8 mouse cellular contexts compared by ENCODE assay signal in genomic region chr8:85857227-85857896, GRCm38 (mm10). TPM values are rescaled to one million over a fixed set of nuclear protein-coding genes. Genes with fewer than 3 reads are reported as not detected.
A peak's percentile ranks its signal among the peaks of the same experiment; 100 is the strongest.
DNase-seq lines count a peak whose midpoint lies in the region; ATAC-seq and TF ChIP-seq lines count a peak whose summit lies in the region.
"Not testable (repeated sequence)": the region's sequence is repeated elsewhere in the genome, so short reads cannot be mapped to it uniquely, and the experiment has no call there.

No protein-coding gene starts in this region.

- not testable (repeated sequence) for TF ChIP-seq CTCF in gastrocnemius, adult 2 months (IDR thresholded peaks at IDR 0.05); intestine, postnatal 0 days (IDR thresholded peaks at IDR 0.05; ENCODE audit: low read depth)

- 38% methylated on average over 11 of the region's 11 CpGs for WGBS in intestine, embryonic 15.5 days
- 25% methylated on average over 11 of the region's 11 CpGs for WGBS in intestine, postnatal 0 days
- WGBS in liver, embryonic 11.5 days, result 33% methylated on average over 11 of the region's 11 CpGs
- 27% methylated on average over 11 of the region's 11 CpGs for WGBS in liver, embryonic 13.5 days (ENCODE audit: insufficient replicate concordance)

- H3K27ac ChIP-seq in gastrocnemius, adult 2 months, result peak overlapping the region; percentile 24; the same call in 1 of the 2 replicates
- H3K27ac ChIP-seq in intestine, embryonic 15.5 days; intestine, postnatal 0 days (ENCODE audit: low read depth, low read length); liver, embryonic 11.5 days (ENCODE audit: low read depth, low read length); liver, embryonic 13.5 days: not testable (repeated sequence)

- intact Hi-C loops in gastrocnemius, adult 2 months (cut with DNase I), result not testable (repeated sequence)

- H3K27me3 ChIP-seq in intestine, embryonic 15.5 days (replicated peaks); intestine, postnatal 0 days (replicated peaks; ENCODE audit: control insufficient read depth, insufficient read depth, low read length); liver, embryonic 11.5 days (replicated peaks; ENCODE audit: control insufficient read depth, insufficient read depth, low read length); liver, embryonic 13.5 days: not testable (repeated sequence)

- DNase-seq in R1 (ENCODE audit: low read depth, low spot score), result peak; percentile 31
- not testable (repeated sequence) for DNase-seq in gastrocnemius, adult 2 months; liver, embryonic 11.5 days (ENCODE audit: low spot score)
- DNase-seq in liver, embryonic 13.5 days, result peak; percentile 13
- DNase-seq in lung, postnatal 36 days, result peak; percentile 30
- peak; percentile 12 for DNase-seq in urinary bladder, postnatal 14 days (ENCODE audit: low spot score)

- H3K9ac ChIP-seq in intestine, embryonic 15.5 days; intestine, postnatal 0 days (ENCODE audit: low read depth, low read length); liver, embryonic 11.5 days (ENCODE audit: low read depth, low read length); liver, embryonic 13.5 days: not testable (repeated sequence)

- ATAC-seq in intestine, embryonic 15.5 days, result peak; percentile 71; the same call in 1 of the 2 replicates
- not testable (repeated sequence) for ATAC-seq in intestine, postnatal 0 days
- ATAC-seq in liver, embryonic 11.5 days (replicated peaks; ENCODE audit: low FRiP score), result 0 out of 2 replicates have a peak, but pooled peaks have one; percentile 39
- 0 out of 2 replicates have a peak, but pooled peaks have one; percentile 31 for ATAC-seq in liver, embryonic 13.5 days (ENCODE audit: low read depth)

- not testable (repeated sequence) for H3K4me3 ChIP-seq in gastrocnemius, adult 2 months; intestine, embryonic 15.5 days (replicated peaks); intestine, postnatal 0 days (ENCODE audit: low read depth, low read length); liver, embryonic 11.5 days (ENCODE audit: low read depth, low read length); liver, embryonic 13.5 days (replicated peaks)

- not testable (repeated sequence) for H3K9me3 ChIP-seq in intestine, embryonic 15.5 days; intestine, postnatal 0 days (ENCODE audit: control insufficient read depth); liver, embryonic 11.5 days (ENCODE audit: control insufficient read depth, low read length); liver, embryonic 13.5 days (replicated peaks)

- H3K36me3 ChIP-seq in intestine, embryonic 15.5 days; intestine, postnatal 0 days (ENCODE audit: control insufficient read depth, insufficient read depth); liver, embryonic 11.5 days (ENCODE audit: control insufficient read depth, insufficient read depth, low read length); liver, embryonic 13.5 days: not testable (repeated sequence)

- not testable (repeated sequence) for H3K4me1 ChIP-seq in intestine, embryonic 15.5 days (replicated peaks); intestine, postnatal 0 days (replicated peaks; ENCODE audit: control insufficient read depth, insufficient read depth, low read length); liver, embryonic 11.5 days (replicated peaks; ENCODE audit: control insufficient read depth, insufficient read depth, low read length)
- peaks cover 12% of the 10 kb centered on the region for H3K4me1 ChIP-seq in liver, embryonic 13.5 days (replicated peaks)

- H3K4me2 ChIP-seq in intestine, embryonic 15.5 days (replicated peaks); liver, embryonic 11.5 days: not testable (repeated sequence)
- H3K4me2 ChIP-seq in intestine, postnatal 0 days (replicated peaks; ENCODE audit: low read depth), result 0 out of 2 replicates have a peak overlapping the region, but pooled peaks have one; percentile 9
- 0 out of 2 replicates have a peak overlapping the region, but pooled peaks have one; percentile 17 for H3K4me2 ChIP-seq in liver, embryonic 13.5 days

RNA-seq across cellular contexts. Expression of gene Phkb, which starts 16.6 kb away (rescaled TPM):
- 100 to 1,000 TPM; 268 to 447 TPM for total RNA-seq in gastrocnemius, adult 2 months (2021)
- polyA plus RNA-seq in intestine, embryonic 15.5 days (2015; fragmentation: Nextera tagmentation; extraction: Ambion mirVana), result 31.0 and 33.4 TPM in 2 replicates
- 15.1 and 16.8 TPM in 2 replicates for polyA plus RNA-seq in intestine, postnatal 0 days (2015; fragmentation: Nextera tagmentation; extraction: Ambion mirVana)
- polyA plus RNA-seq in liver, embryonic 11.5 days (2014; fragmentation: Nextera tagmentation; extraction: Ambion mirVana), result 30.1 and 35.5 TPM in 2 replicates
- 11.9 and 14.7 TPM in 2 replicates for polyA plus RNA-seq in liver, embryonic 13.5 days (2015; fragmentation: Nextera tagmentation; extraction: Ambion mirVana)

RNA-seq across cellular contexts. Expression of gene Itfg1, which starts 16.6 kb away (rescaled TPM):
- 10 to 100 TPM; 39.5 to 45.8 TPM for total RNA-seq in gastrocnemius, adult 2 months (2021)
- 60.1 and 66.9 TPM in 2 replicates for polyA plus RNA-seq in intestine, embryonic 15.5 days (2015; fragmentation: Nextera tagmentation; extraction: Ambion mirVana)
- 54.8 and 56.4 TPM in 2 replicates for polyA plus RNA-seq in intestine, postnatal 0 days (2015; fragmentation: Nextera tagmentation; extraction: Ambion mirVana)
- 42.4 and 47.4 TPM in 2 replicates for polyA plus RNA-seq in liver, embryonic 11.5 days (2014; fragmentation: Nextera tagmentation; extraction: Ambion mirVana)
- polyA plus RNA-seq in liver, embryonic 13.5 days (2015; fragmentation: Nextera tagmentation; extraction: Ambion mirVana), result 23.2 and 29.1 TPM in 2 replicates
